Mouse (Mus musculus) liver, adult 2 months (tissue): Measurements from ENCODE around the gene Ccdc43. TPM values are rescaled to one million over a fixed set of nuclear protein-coding genes. Genes with fewer than 3 reads are reported as not detected.

Experiments
- DNase-seq: peaks from one replicate; pipeline ENCODE4 v3.0.0-alpha.2; 2011; ENCODE audit warnings: low read depth, low spot score; ENCODE audit errors: extremely low read depth
- H3K27ac ChIP-seq: fragments of 200-500 bp; replicated peaks from 2 replicates; pipeline ENCODE4 v1.5.1; 2012; ENCODE audit warnings: low read depth, mild to moderate bottlenecking, control low read depth, inconsistent platforms, low read length; ENCODE audit not compliant: insufficient read depth
- H3K27me3 ChIP-seq: fragments of 200-500 bp; 2 replicates; pipeline ENCODE4 v1.6.1; 2012; ENCODE audit warnings: mild to moderate bottlenecking, moderate library complexity, low read length, inconsistent platforms; ENCODE audit not compliant: control insufficient read depth, insufficient read depth
- H3K36me3 ChIP-seq: fragments of 200-500 bp; 2 replicates; pipeline ENCODE4 v1.6.1; 2012; ENCODE audit warnings: low read length, inconsistent platforms; ENCODE audit not compliant: control insufficient read depth, insufficient read depth
- H3K4me1 ChIP-seq: fragments of 200-500 bp; 2 replicates; pipeline ENCODE4 v1.6.1; 2011; ENCODE audit warnings: low read length; ENCODE audit not compliant: control insufficient read depth, insufficient read depth
- H3K4me3 ChIP-seq: fragments of 200-500 bp; 2 replicates; pipeline ENCODE4 v1.5.1; 2011; ENCODE audit warnings: low read depth, mild to moderate bottlenecking, control low read depth, low read length, moderate library complexity; ENCODE audit not compliant: insufficient read depth
- H3K79me2 ChIP-seq: fragments of 200-500 bp; 2 replicates; pipeline ENCODE4 v1.6.1; 2012; ENCODE audit warnings: inconsistent platforms, mild to moderate bottlenecking, low read length, moderate library complexity; ENCODE audit not compliant: control insufficient read depth, insufficient read depth
- H3K9ac ChIP-seq: fragments of 200-500 bp; 2 replicates; pipeline ENCODE4 v1.6.1; 2012; ENCODE audit warnings: low read depth, mild to moderate bottlenecking, control low read depth, inconsistent platforms, low read length
- CTCF ChIP-seq: fragments of 200-500 bp; IDR thresholded peaks from 2 replicates; pipeline ENCODE4 v1.5.1; 2011; ENCODE audit warnings: low read depth, low read length, control low read depth
- POLR2A ChIP-seq: fragments of 200-500 bp; IDR thresholded peaks from 2 replicates; pipeline ENCODE4 v1.6.1; 2011; ENCODE audit warnings: low read length, control low read depth; ENCODE audit not compliant: insufficient read depth; ENCODE audit errors: extremely low read depth
- WGBS: fragments of 180-500 bp; shearing (Covaris S2); methylation state at CpG from one replicate; pipeline ENCODE4 v1.1.7; 2018; 5-methylcytosine and 5-hydroxymethylcytosine counted together
- polyA plus RNA-seq: library from polyadenylated mRNA; depleted of rRNA; stranded (reverse); fragments of >200 nt; gene quantifications from 2 replicates; pipeline ENCODE4 v1.2.3, GENCODE M21; 2012
- total RNA-seq: library from RNA; depleted of rRNA; stranded (reverse); fragments of >200 nt; gene quantifications from 2 replicates; pipeline ENCODE4 v1.2.3, GENCODE M21; 2014

The Ccdc43 gene
- total and polyA plus RNA-seq, 2 experiments = 5.7 to 11.8 TPM

GRCm38 (mm10) chr11:102740634-102741033, 43.1 kb upstream of the Ccdc43 start:
- DNase-seq = no peak
- 71% methylated on average over 11 of the region's 11 CpGs for WGBS
- TF ChIP-seq POLR2A = no peak
- no peak for TF ChIP-seq CTCF
- no peak overlapping the region for H3K4me3 ChIP-seq
- H3K79me2 ChIP-seq = no peaks in the 10 kb centered on the region
- H3K27me3 ChIP-seq = no peaks in the 10 kb centered on the region
- H3K4me1 ChIP-seq = peaks cover 15% of the 10 kb centered on the region
- H3K27ac ChIP-seq = no peak overlapping the region
- H3K36me3 ChIP-seq = no peaks in the 10 kb centered on the region
- no peak overlapping the region for H3K9ac ChIP-seq

GRCm38 (mm10) chr11:102739278-102739966, 41.8 kb upstream of the Ccdc43 start:
- no peaks in the 10 kb centered on the region for H3K79me2 ChIP-seq
- TF ChIP-seq CTCF (peak; percentile 68), POLR2A (no peak)
- H3K36me3 ChIP-seq = no peaks in the 10 kb centered on the region
- peak; percentile 71 for DNase-seq
- no peak overlapping the region for H3K27ac ChIP-seq
- H3K4me3 ChIP-seq = no peak overlapping the region
- H3K27me3 ChIP-seq = no peaks in the 10 kb centered on the region
- 0 out of 2 replicates have a peak overlapping the region, but pooled peaks have one; percentile 31 for H3K9ac ChIP-seq
- H3K4me1 ChIP-seq = peaks cover 13% of the 10 kb centered on the region
- WGBS = 12% methylated on average over 20 of the region's 20 CpGs

GRCm38 (mm10) chr11:102738046-102738445, 40.5 kb upstream of the Ccdc43 start:
- TF ChIP-seq POLR2A (no peak), CTCF (no peak)
- no peak overlapping the region for H3K4me3 ChIP-seq
- DNase-seq = no peak
- no peaks in the 10 kb centered on the region for H3K36me3 ChIP-seq
- WGBS = 90% methylated on average over 3 of the region's 3 CpGs
- H3K79me2 ChIP-seq = no peaks in the 10 kb centered on the region
- no peaks in the 10 kb centered on the region for H3K27me3 ChIP-seq
- no peak overlapping the region for H3K27ac ChIP-seq
- H3K4me1 ChIP-seq = peaks cover 5% of the 10 kb centered on the region
- no peak overlapping the region for H3K9ac ChIP-seq

GRCm38 (mm10) chr11:102734961-102735360, 37.4 kb upstream of the Ccdc43 start:
- no peaks in the 10 kb centered on the region for H3K79me2 ChIP-seq
- H3K27ac ChIP-seq = no peak overlapping the region
- no peaks in the 10 kb centered on the region for H3K27me3 ChIP-seq
- no peaks in the 10 kb centered on the region for H3K36me3 ChIP-seq
- H3K4me1 ChIP-seq = no peaks in the 10 kb centered on the region
- H3K4me3 ChIP-seq = no peak overlapping the region
- 95% methylated on average over 6 of the region's 6 CpGs for WGBS
- no peak for DNase-seq
- TF ChIP-seq CTCF = no peak
- no peak for TF ChIP-seq POLR2A
- no peak overlapping the region for H3K9ac ChIP-seq

GRCm38 (mm10) chr11:102733146-102733545, 35.6 kb upstream of the Ccdc43 start:
- peak; percentile 67 for DNase-seq
- H3K27ac ChIP-seq = no peak overlapping the region
- no peak overlapping the region for H3K9ac ChIP-seq
- H3K27me3 ChIP-seq = no peaks in the 10 kb centered on the region
- H3K4me3 ChIP-seq = no peak overlapping the region
- H3K79me2 ChIP-seq = no peaks in the 10 kb centered on the region
- 31% methylated on average over 5 of the region's 5 CpGs for WGBS
- no peaks in the 10 kb centered on the region for H3K36me3 ChIP-seq
- H3K4me1 ChIP-seq = no peaks in the 10 kb centered on the region
- no peak for TF ChIP-seq CTCF
- TF ChIP-seq POLR2A = no peak

- Histone ChIP-seq H3K36me3 (no peaks in the 10 kb centered on the region), H3K9ac (no peak overlapping the region), H3K27me3 (no peaks in the 10 kb centered on the region), H3K4me3 (no peak overlapping the region), H3K79me2 (no peaks in the 10 kb centered on the region), H3K27ac (no peak overlapping the region), H3K4me1 (no peaks in the 10 kb centered on the region)
- DNase-seq = no peak
- 63% methylated on average over 6 of the region's 6 CpGs for WGBS
- TF ChIP-seq POLR2A = no peak
These were observed 33.8 kb upstream of the Ccdc43 start for GRCm38 (mm10) chr11:102731366-102731765.
